Mouse (Mus musculus) intestine, embryonic 16.5 days (tissue): ENCODE measurements around the gene 1700029F12Rik. TPM values are rescaled to one million over a fixed set of nuclear protein-coding genes. Genes with fewer than 3 reads are reported as not detected.
A peak's percentile ranks its signal among the peaks of the same experiment; 100 is the strongest.
"Not testable (repeated sequence)": the region's sequence is repeated elsewhere in the genome, so short reads cannot be mapped to it uniquely, and the experiment has no call there.

Source experiments
- ATAC-seq: fragments of 200-750 bp; cut with Nextera tagmentation; 2 replicates; pipeline ENCODE4 v1.8.0; 2017; ENCODE audit warnings: moderate TSS enrichment, moderate library complexity
- H3K27ac ChIP-seq: fragments of 300-500 bp; sonication (generic); 2 replicates; pipeline ENCODE4 v1.5.1; 2014; ENCODE audit warnings: mild to moderate bottlenecking, low read length
- H3K27me3 ChIP-seq: fragments of 300-500 bp; sonication (generic); replicated peaks from 2 replicates; pipeline ENCODE4 v1.6.1; 2014; ENCODE audit warnings: low read length, control low read depth, mixed read lengths; ENCODE audit not compliant: control insufficient read depth, insufficient read depth
- H3K36me3 ChIP-seq: fragments of 300-500 bp; sonication (generic); 2 replicates; pipeline ENCODE4 v1.6.1; 2014; ENCODE audit warnings: low read length, control low read depth; ENCODE audit not compliant: control insufficient read depth, insufficient read depth
- H3K4me1 ChIP-seq: fragments of 300-500 bp; sonication (generic); 2 replicates; pipeline ENCODE4 v1.6.1; 2014; ENCODE audit warnings: low read length, control low read depth, mixed read lengths; ENCODE audit not compliant: control insufficient read depth, insufficient read depth
- H3K4me2 ChIP-seq: fragments of 300-500 bp; sonication (generic); 2 replicates; pipeline ENCODE4 v1.6.1; 2014; ENCODE audit warnings: low read depth, low read length, control low read depth
- H3K4me3 ChIP-seq: fragments of 300-500 bp; sonication (generic); 2 replicates; pipeline ENCODE4 v1.5.1; 2014; ENCODE audit warnings: mild to moderate bottlenecking, low read length
- H3K9ac ChIP-seq: fragments of 300-500 bp; sonication (generic); 2 replicates; pipeline ENCODE4 v1.6.1; 2014; ENCODE audit warnings: low read depth, low read length
- H3K9me3 ChIP-seq: fragments of 300-500 bp; sonication (generic); 2 replicates; pipeline ENCODE4 v1.6.1; 2016; ENCODE audit warnings: low read length, control low read depth; ENCODE audit not compliant: control insufficient read depth
- WGBS: fragments of 180-500 bp; shearing (Covaris S2); extraction: QIAGEN DNeasy Blood & Tissue Kit; methylation state at CpG from one replicate; pipeline ENCODE4 v1.1.7; 2014; 5-methylcytosine and 5-hydroxymethylcytosine counted together
- polyA plus RNA-seq: library from polyadenylated mRNA; unstranded; fragments of >200 nt; fragmentation: Nextera tagmentation; extraction: Ambion mirVana; gene quantifications from 2 replicates; pipeline ENCODE4 v1.2.1, GENCODE M21; 2015

1700029F12Rik gene
- polyA plus RNA-seq, 1 experiment from 2014 or later = not detected

DNA sequence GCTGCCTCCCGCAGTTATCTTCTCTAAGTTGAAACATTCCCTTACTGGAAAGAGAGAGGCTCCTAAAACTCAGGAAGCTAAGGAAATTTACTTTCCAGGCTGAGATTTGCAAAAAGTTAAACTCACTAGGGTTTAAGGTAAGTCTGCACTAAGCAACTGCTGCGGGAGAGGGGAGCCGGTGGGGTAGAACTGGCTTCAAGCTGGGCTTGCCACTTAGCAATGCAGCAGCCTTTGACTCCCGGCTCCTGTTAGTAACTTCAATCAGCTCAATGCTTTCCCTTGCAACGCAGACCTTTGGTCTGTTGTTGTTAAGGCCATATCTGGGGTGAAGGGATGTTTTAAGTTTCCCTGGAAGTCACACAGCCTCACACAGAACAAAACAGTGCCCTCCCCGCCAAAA, 33.5 kb upstream of the 1700029F12Rik start:
- Histone ChIP-seq H3K9me3 (no peaks in the 10 kb centered on the region), H3K27ac (no peak overlapping the region), H3K4me3 (no peak overlapping the region), H3K4me2 (no peak overlapping the region), H3K4me1 (peaks cover 5% of the 10 kb centered on the region), H3K27me3 (0 out of 2 replicates have a peak, but pooled peaks cover 5% of the 10 kb centered on the region), H3K36me3 (no peaks in the 10 kb centered on the region), H3K9ac (no peak overlapping the region)
- WGBS = 31% methylated on average over 6 of the region's 6 CpGs
- no peak for ATAC-seq

DNA sequence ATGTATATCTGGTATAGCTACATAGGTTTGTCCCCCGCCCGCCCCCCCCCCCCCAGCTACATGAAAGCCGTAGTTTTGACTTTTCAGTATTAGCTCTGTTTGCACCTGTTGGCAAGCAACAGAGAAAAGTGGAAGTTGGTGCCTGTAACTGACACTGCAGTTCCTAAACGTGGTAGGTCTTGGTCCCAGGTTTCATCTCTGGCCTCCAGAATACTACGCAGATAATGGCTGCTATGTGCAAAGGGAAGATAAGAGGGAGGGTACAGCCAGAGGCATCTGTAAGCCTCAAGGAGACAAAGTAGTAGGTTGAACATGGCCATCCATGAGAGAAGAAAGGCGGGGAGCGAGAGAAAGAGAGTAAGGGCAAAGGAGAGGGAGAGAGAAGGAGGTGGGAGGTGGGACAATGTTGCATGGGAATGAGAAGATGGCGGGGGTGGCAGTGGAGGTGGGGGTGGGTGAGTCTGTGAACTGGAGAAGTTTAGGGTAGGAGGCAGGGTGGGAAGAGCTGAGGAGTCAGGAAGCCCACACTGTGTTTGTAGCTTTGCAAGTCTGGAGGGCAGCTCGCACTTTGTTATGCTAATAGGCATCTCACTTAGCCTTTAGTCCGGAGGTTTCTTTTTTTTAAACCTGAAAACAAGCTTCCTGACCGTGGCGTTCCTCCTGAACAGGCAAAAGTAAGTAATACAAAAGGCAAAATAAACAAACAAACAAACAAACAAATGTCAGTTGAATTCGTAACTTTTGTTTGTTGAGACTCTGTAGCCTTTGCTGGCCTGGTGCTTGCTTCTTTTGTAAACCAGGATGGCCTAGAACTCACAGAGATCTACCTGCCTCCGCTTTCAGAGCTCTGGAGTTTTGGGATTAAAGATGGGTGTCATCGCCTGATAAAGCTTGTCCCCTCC, 32.7 kb upstream of the 1700029F12Rik start, which contains the start of gene Fam169a:
Gene Fam169a, plus strand, starts transcription at position 638 of the 902 bp plus-strand sequence.
- Histone ChIP-seq H3K9ac (no peak within 1 kb of the TSS), H3K27me3 (0 out of 2 replicates have a peak, but pooled peaks cover 1% of the 10 kb centered on the region), H3K36me3 (no peaks in the 10 kb centered on the region), H3K27ac (no peak within 1 kb of the TSS), H3K4me2 (no peak within 1 kb of the TSS), H3K9me3 (no peaks in the 10 kb centered on the region), H3K4me1 (peaks cover 5% of the 10 kb centered on the region), H3K4me3 (no peak within 1 kb of the TSS)
- WGBS = 63% methylated on average over 15 of the region's 15 CpGs
- no peak for ATAC-seq

DNA sequence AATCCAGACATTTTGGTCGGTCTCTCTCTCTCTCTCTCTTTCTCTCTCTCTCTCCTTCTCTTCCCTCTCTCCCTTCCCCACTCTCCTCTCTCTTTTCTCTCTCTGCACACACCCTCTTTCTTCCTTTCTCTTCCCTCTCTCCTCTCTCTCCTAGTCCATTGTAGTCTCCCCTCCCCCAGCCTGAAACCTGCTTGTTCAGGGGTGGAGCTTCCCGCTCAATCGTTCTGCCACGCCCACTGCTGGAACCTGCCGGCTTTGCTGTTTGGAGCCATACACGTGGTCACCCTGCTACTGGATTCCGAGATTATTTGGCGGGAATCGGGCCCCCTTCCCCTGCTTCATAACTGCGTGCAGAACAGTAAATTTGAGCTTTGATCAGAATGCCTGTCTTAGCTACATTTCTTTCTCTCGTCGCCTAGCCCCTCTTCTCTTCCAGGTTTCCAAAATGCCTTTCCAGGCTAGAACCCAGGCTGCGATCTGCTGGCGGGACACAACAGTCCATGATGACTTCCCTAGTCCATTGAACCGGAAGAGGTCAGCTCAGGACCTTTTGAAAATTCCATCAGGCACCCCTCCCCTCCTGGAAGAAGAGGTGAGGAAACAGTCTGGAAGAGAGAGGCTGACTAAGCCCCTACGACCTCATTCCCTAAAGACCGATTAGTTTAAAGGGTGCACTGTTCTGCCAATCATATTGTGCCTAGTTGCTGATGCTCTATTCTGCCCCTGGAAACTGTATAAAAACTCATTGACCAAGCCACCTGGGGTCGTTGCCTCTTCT, 30.9 kb upstream of the 1700029F12Rik start:
- 45% methylated on average over 18 of the region's 18 CpGs for WGBS
- not testable (repeated sequence) for H3K27me3 ChIP-seq, H3K27ac ChIP-seq, H3K4me1 ChIP-seq, H3K9me3 ChIP-seq, H3K36me3 ChIP-seq, H3K4me3 ChIP-seq, H3K4me2 ChIP-seq, H3K9ac ChIP-seq
- ATAC-seq = peak; percentile 68

DNA sequence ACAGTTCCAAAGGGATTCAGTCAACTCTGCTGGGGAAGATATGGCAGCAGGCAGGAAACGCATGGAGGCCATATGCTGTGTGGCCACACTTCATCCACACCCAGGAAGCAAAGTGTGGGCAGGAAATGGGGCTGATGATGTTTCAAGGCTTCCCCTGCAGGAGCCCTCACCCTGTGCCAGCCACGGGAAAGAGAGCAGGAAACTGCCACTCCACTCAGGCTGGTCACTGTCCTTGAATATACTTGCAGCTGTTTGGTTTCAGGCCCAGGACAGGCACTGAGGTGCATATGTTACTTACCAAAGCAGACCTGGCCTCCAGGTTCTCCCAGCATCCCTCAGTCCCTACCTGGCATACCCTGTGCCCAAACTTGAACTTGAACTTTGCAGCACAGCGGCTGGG, 30.3 kb upstream of the 1700029F12Rik start:
- no peak overlapping the region for H3K4me3 ChIP-seq
- no peak overlapping the region for H3K27ac ChIP-seq
- H3K9ac ChIP-seq = no peak overlapping the region
- H3K36me3 ChIP-seq = no peaks in the 10 kb centered on the region
- H3K9me3 ChIP-seq = no peaks in the 10 kb centered on the region
- no peak overlapping the region for H3K4me2 ChIP-seq
- no peaks in the 10 kb centered on the region for H3K27me3 ChIP-seq
- peak; percentile 47 for ATAC-seq
- H3K4me1 ChIP-seq = no peaks in the 10 kb centered on the region
- 46% methylated on average over 3 of the region's 3 CpGs for WGBS

DNA sequence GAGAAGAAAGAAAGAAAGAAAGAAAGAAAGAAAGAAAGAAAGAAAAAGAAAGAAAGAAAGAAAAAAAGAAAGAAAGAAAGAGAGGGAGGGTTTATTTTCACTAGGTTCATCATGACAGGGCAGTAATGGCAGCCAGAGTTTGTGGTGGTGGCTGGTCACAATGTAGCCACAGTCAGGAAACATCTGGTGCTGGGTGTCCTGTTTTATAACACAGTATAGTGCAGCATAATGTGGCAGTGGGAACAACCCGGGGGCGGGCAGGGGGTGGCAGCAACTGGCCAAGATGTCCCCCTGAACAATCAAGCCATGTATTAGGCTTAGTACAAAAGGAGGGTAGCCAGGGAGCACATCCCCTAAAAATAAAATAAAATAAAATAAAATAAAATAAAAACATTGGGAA, 29.3 kb upstream of the 1700029F12Rik start:
- H3K27me3 ChIP-seq = no peaks in the 10 kb centered on the region
- no peak for ATAC-seq
- WGBS = 83% methylated on average over 2 of the region's 2 CpGs
- no peak overlapping the region for H3K4me3 ChIP-seq
- no peaks in the 10 kb centered on the region for H3K36me3 ChIP-seq
- no peak overlapping the region for H3K27ac ChIP-seq
- H3K9me3 ChIP-seq = no peaks in the 10 kb centered on the region
- no peak overlapping the region for H3K4me2 ChIP-seq
- no peak overlapping the region for H3K9ac ChIP-seq
- no peaks in the 10 kb centered on the region for H3K4me1 ChIP-seq

DNA sequence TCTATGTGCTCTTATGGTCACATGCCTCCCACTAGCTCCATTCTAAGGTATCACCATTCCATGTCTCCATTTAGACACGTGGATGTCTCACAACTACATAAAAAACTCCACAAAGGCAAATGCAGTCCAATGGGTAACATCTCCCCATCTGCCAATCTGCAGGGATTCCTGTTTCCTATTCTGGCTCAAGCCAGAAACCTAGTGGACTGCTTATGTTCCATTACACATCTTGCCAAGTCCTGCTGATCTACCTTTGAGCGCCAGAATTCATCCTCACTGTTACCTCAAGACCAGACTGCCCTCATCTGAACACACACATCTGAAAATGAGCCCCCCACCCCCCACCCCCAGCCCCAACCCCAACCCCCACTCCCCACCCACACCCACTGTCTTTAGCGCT, 28.0 kb upstream of the 1700029F12Rik start:
- no peak overlapping the region for H3K27ac ChIP-seq
- no peaks in the 10 kb centered on the region for H3K4me1 ChIP-seq
- no peak overlapping the region for H3K4me3 ChIP-seq
- H3K36me3 ChIP-seq = no peaks in the 10 kb centered on the region
- no peaks in the 10 kb centered on the region for H3K9me3 ChIP-seq
- H3K27me3 ChIP-seq = no peaks in the 10 kb centered on the region
- 91% methylated on average over 3 of the region's 3 CpGs for WGBS
- H3K4me2 ChIP-seq = no peak overlapping the region
- ATAC-seq = no peak
- H3K9ac ChIP-seq = no peak overlapping the region

DNA sequence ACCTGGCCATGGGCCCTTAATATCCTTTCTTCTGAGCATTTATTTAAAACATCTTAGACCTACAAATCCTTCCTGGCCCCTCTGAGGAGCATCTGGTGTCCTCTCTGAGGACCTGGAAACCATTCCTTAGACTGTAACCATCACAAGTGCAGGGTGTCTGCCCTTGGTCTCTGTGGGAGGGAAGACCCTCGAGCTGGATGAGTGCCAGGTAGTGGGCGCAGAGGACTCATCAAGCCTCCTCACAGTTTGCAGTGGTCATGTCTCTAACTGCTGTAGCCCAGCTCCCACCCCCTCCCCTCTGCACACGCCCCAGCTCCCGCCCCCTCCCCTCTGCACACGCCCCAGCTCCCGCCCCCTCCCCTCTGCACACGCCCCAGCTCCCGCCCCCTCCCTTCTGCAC, 26.2 kb upstream of the 1700029F12Rik start:
- no peak overlapping the region for H3K4me3 ChIP-seq
- WGBS = 64% methylated on average over 3 of the region's 8 CpGs
- ATAC-seq = no peak
- no peak overlapping the region for H3K9ac ChIP-seq
- no peak overlapping the region for H3K27ac ChIP-seq
- H3K36me3 ChIP-seq = no peaks in the 10 kb centered on the region
- no peaks in the 10 kb centered on the region for H3K4me1 ChIP-seq
- H3K4me2 ChIP-seq = no peak overlapping the region
- H3K27me3 ChIP-seq = no peaks in the 10 kb centered on the region
- no peaks in the 10 kb centered on the region for H3K9me3 ChIP-seq

DNA sequence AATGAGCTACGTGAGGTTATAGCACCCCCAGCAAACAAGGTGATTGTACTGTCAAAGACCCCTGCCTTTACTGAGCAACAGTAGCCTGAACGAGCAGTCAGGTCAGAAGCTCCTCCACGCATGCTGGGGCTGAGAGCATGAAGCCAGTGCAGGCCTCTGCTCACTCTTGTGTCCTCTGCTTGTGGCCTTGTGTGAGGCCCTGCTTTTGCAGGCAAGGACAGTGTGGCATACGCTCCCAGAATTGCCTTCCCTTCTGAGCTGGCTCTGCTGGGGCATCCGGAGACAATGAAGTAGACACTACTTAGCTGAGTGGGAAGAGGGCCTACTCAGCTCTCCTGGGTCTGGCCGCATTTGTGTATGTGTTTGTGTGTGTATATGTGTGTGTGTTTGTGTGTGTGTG, 25.6 kb upstream of the 1700029F12Rik start:
- H3K4me2 ChIP-seq = no peak overlapping the region
- H3K27me3 ChIP-seq = no peaks in the 10 kb centered on the region
- no peaks in the 10 kb centered on the region for H3K9me3 ChIP-seq
- no peaks in the 10 kb centered on the region for H3K36me3 ChIP-seq
- no peaks in the 10 kb centered on the region for H3K4me1 ChIP-seq
- ATAC-seq = no peak
- WGBS = 90% methylated on average over 6 of the region's 6 CpGs
- no peak overlapping the region for H3K27ac ChIP-seq
- H3K9ac ChIP-seq = no peak overlapping the region
- H3K4me3 ChIP-seq = no peak overlapping the region

DNA sequence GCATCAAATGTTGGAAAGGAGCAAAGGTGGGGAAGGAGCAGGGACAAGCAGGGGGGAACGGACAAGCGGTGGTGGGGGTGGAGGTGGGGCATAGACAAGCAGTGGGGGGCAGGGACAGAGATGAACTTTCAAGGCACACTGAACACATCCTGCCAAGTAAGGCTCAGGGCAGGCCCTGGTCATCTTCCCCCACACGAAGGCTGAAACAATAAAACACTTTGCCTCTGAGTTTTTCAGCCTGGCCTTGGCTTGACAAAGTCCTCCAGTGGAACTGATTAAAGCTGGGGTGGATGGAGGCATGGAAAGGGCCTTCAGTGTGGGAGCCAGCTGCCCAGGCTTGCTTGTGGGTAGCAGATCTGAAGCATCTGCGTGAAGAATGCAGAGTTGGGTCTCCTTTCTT, 23.7 kb upstream of the 1700029F12Rik start:
- no peaks in the 10 kb centered on the region for H3K36me3 ChIP-seq
- H3K4me1 ChIP-seq = no peaks in the 10 kb centered on the region
- H3K4me3 ChIP-seq = no peak overlapping the region
- no peak overlapping the region for H3K27ac ChIP-seq
- H3K4me2 ChIP-seq = no peak overlapping the region
- no peaks in the 10 kb centered on the region for H3K9me3 ChIP-seq
- 50% methylated on average over 4 of the region's 4 CpGs for WGBS
- H3K27me3 ChIP-seq = no peaks in the 10 kb centered on the region
- H3K9ac ChIP-seq = no peak overlapping the region
- ATAC-seq = no peak
